Mouse (Mus musculus) C2C12 (cell line): ENCODE measurements around the gene Klhl2. TPM values are rescaled to one million over a fixed set of nuclear protein-coding genes. Genes with fewer than 3 reads are reported as not detected.

ENCODE experiments used
- H3K27me3 ChIP-seq: one replicate; pipeline ENCODE4 v1.6.1; 2011; ENCODE audit not compliant: control insufficient read depth, insufficient read depth, insufficient read length
- H3K36me3 ChIP-seq: one replicate; pipeline ENCODE4 v1.6.1; 2011; ENCODE audit not compliant: control insufficient read depth, insufficient read depth
- H3K4me3 ChIP-seq: one replicate; pipeline ENCODE4 v1.5.1; 2011; ENCODE audit warnings: mild to moderate bottlenecking, control low read depth; ENCODE audit not compliant: poor library complexity, insufficient read depth, severe bottlenecking
- H3K79me2 ChIP-seq: one replicate; pipeline ENCODE4 v1.6.1; 2011; ENCODE audit not compliant: control insufficient read depth, insufficient read depth
- H3K79me3 ChIP-seq: one replicate; pipeline ENCODE4 v1.6.1; 2011; ENCODE audit warnings: low read depth, control low read depth
- H3ac ChIP-seq: one replicate; pipeline ENCODE3; 2011; ENCODE audit warnings: low read depth; ENCODE audit not compliant: control insufficient read depth, insufficient read length
- CEBPB ChIP-seq: IDR thresholded peaks from one replicate; pipeline ENCODE4 v1.6.1; 2011; ENCODE audit warnings: low read depth, mild to moderate bottlenecking, control low read depth, moderate library complexity
- CTCF ChIP-seq: IDR thresholded peaks from one replicate; pipeline ENCODE4 v1.5.1; 2011; ENCODE audit not compliant: control insufficient read depth, insufficient read depth, insufficient read length
- FOSL1 ChIP-seq: IDR thresholded peaks from one replicate; pipeline ENCODE4 v1.8.0; 2011; ENCODE audit warnings: mild to moderate bottlenecking, low read length; ENCODE audit not compliant: poor library complexity, insufficient read depth, severe bottlenecking
- MAX ChIP-seq: IDR thresholded peaks from one replicate; pipeline ENCODE4 v1.6.1; 2011; ENCODE audit warnings: mild to moderate bottlenecking, control low read depth
- MYOD1 ChIP-seq: IDR thresholded peaks from one replicate; pipeline ENCODE4 v1.6.1; 2011; ENCODE audit warnings: low read depth; ENCODE audit not compliant: control insufficient read depth, insufficient read length
- MYOG ChIP-seq: IDR thresholded peaks from one replicate; pipeline ENCODE4 v1.6.1; 2011; ENCODE audit not compliant: control insufficient read depth, insufficient read length; ENCODE audit errors: extremely low read depth
- USF1 ChIP-seq: IDR thresholded peaks from one replicate; pipeline ENCODE4 v1.6.1; 2011; ENCODE audit warnings: low read depth, mild to moderate bottlenecking, control low read depth, moderate library complexity
- long read RNA-seq, 2 experiments: library from polyadenylated mRNA; unstranded; transcript quantifications; one replicate each; pipeline ENCODE4 v2.0.0; 2019 to 2020
- polyA plus RNA-seq: library from polyadenylated mRNA; unstranded; fragments of >200 nt; fragmentation: generic; extraction: Trizol; gene quantifications from one replicate; pipeline ENCODE4 v1.2.1, GENCODE M21; 2012; ENCODE audit warnings: missing spikeins

Klhl2 gene
- polyA plus RNA-seq: 12.1 TPM
- long read RNA-seq, experiment 1, partial matches to known transcripts: 1 of 4 reads
- long read RNA-seq, experiment 1, other reads (novel, unspliced or antisense): 3 of 4 reads
- long read RNA-seq, experiment 2, partial matches to known transcripts: 4 of 8 reads
- long read RNA-seq, experiment 2, other reads (novel, unspliced or antisense): 1 of 8 reads

GRCm38 (mm10) chr8:64849897-64850541, at the start of gene Klhl2:
Gene Klhl2, minus strand, starts transcription at chr8:64850017.
- peaks cover 21% of the 10 kb centered on the region for H3K79me3 ChIP-seq
- TF ChIP-seq MAX (no peak), CEBPB (no peak), MYOG (no peak), CTCF (no peak), USF1 (no peak), MYOD1 (no peak), FOSL1 (no peak)
- H3ac ChIP-seq: peak within 1 kb of the TSS; percentile 72
- no peaks in the 10 kb centered on the region for H3K27me3 ChIP-seq
- H3K4me3 ChIP-seq: peak within 1 kb of the TSS; percentile 63
- peaks cover 45% of the 10 kb centered on the region for H3K79me2 ChIP-seq
- no peaks in the 10 kb centered on the region for H3K36me3 ChIP-seq

DNA sequence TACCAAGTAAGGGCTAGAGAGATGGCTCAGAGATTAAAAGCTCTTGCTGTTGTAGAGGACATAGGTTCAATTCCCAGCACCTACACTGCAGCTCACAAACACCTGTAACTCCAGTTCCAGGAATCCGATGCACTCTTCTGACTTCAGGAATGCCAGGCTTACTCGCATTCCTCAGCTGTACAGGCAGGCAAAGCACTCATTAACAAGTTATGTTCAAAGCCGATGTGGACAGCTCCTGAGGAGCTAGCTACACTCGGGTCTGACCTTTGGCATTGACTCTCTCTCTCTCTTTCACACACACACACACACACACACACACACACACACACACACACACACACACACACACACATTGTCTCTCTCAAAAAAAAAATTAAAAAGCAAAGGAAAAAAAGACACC, 48.9 kb upstream of the Klhl2 start:
- Histone ChIP-seq H3K79me2 (no peaks in the 10 kb centered on the region), H3ac (no peak overlapping the region), H3K36me3 (no peaks in the 10 kb centered on the region), H3K27me3 (no peaks in the 10 kb centered on the region), H3K79me3 (no peaks in the 10 kb centered on the region), H3K4me3 (no peak overlapping the region)
- no peak for TF ChIP-seq CEBPB
- TF ChIP-seq CTCF: no peak
- TF ChIP-seq FOSL1: no peak
- no peak for TF ChIP-seq USF1
- no peak for TF ChIP-seq MAX
- TF ChIP-seq MYOG: no peak
- no peak for TF ChIP-seq MYOD1

- no peaks in the 10 kb centered on the region for H3K79me3 ChIP-seq
- no peak for TF ChIP-seq CEBPB
- TF ChIP-seq MYOD1: no peak
- no peaks in the 10 kb centered on the region for H3K36me3 ChIP-seq
These were observed 46.9 kb upstream of the Klhl2 start for GRCm38 (mm10) chr8:64896731-64897130.

DNA sequence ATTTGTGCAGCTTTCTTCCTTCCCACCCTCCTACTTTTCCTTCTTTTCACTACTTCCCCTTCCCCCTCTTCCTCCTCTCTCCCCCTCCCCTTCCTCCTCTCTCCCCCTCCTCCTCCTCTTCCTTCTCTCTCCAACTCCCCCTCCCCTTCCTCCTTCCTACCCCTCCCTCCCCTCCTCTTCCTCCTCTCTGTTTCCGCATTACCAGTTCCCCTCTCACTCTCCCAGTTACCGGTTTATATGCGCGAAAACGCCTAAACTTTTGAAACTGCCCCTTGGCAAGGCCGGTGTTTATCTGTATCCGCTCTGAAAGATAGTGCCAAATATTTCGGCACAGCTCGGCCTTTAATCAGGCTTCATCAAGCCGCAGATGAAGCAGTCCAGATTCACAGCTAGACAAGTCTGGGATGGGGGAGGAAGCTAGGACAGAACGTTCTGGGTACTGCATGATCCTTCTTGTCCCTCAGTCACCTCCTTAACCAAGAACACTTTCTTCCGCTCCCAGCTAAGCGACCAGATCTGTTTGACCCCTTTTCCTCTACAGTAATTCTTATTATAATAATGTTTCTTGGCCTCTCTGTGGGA, 30.9 kb upstream of the Klhl2 start:
- TF ChIP-seq MYOD1 (no peak), FOSL1 (no peak), CEBPB (no peak), MAX (no peak), USF1 (no peak), CTCF (no peak), MYOG (no peak)
- no peak overlapping the region for H3K4me3 ChIP-seq

More at GRCm38 (mm10) chr8:64896731-64897130, 46.9 kb upstream of the Klhl2 start:
- H3K27me3 ChIP-seq: no peaks in the 10 kb centered on the region
- no peak overlapping the region for H3K4me3 ChIP-seq
- H3K79me2 ChIP-seq: no peaks in the 10 kb centered on the region
- H3ac ChIP-seq: no peak overlapping the region

DNA sequence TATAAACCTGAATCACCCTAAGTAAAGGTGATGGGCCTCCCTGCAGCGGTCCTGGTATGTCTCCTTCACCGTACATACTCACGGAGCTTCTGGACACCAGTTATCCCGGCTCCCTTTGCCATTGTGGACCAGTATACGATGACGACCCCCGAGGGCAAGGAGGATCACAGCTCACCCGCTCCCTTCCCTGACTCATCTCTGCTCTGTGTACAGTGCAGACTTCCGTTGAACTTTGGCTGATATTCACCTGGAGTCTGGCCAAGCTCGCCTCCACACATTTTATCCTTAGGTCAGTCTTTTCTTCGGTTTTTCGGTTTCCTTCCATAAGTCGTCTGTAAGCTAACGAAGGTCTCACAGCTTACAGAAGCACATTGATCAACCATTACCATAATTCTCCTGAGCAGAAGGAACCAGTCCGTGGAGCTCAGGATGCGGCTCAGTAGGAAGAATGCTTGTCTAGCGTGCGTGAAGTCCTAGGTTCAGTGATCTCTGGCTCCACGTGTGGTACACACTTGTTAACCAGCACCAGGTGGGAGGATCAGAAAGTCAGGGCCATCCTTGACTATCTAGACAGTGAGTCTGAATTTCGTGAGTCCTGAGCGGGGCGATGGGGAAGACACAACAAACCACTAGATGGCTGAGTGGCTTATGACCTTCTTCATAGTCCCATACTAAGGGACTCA, 28.0 kb upstream of the Klhl2 start:
- TF ChIP-seq CEBPB (no peak), MYOD1 (no peak), MYOG (no peak), FOSL1 (no peak), MAX (no peak), USF1 (no peak)
- H3K79me2 ChIP-seq: no peaks in the 10 kb centered on the region
- H3K36me3 ChIP-seq: no peaks in the 10 kb centered on the region
- no peak overlapping the region for H3K4me3 ChIP-seq
- H3ac ChIP-seq: no peak overlapping the region
- H3K27me3 ChIP-seq: no peaks in the 10 kb centered on the region
- H3K79me3 ChIP-seq: no peaks in the 10 kb centered on the region

More for the DNA sequence above, 30.9 kb upstream of the Klhl2 start:
- no peak overlapping the region for H3ac ChIP-seq
- H3K27me3 ChIP-seq: no peaks in the 10 kb centered on the region
- no peaks in the 10 kb centered on the region for H3K36me3 ChIP-seq
- no peaks in the 10 kb centered on the region for H3K79me2 ChIP-seq
- no peaks in the 10 kb centered on the region for H3K79me3 ChIP-seq
